Mouse (Mus musculus) gastrocnemius, adult 18-20 months (tissue): Measurements from ENCODE around the gene Nptxr. TPM values are rescaled to one million over a fixed set of nuclear protein-coding genes. Genes with fewer than 3 reads are reported as not detected.

ENCODE experiments used
- DNase-seq: peaks from one replicate; pipeline ENCODE4 v3.0.0; 2021; ENCODE audit warnings: low spot score
- total RNA-seq, 2 experiments: library from RNA; stranded (reverse); gene quantifications; 2 replicates each; pipeline ENCODE4 v1.2.3; 2021

Nptxr gene
- total RNA-seq, 2 experiments from 2014 or later, result 0.50 to 0.76 TPM

GRCm38 (mm10) chr15:79753873-79754272, 50.7 kb downstream of the Nptxr start:
- no peak for DNase-seq

- no peak for DNase-seq
These were observed 51.2 kb downstream of the Nptxr start for GRCm38 (mm10) chr15:79753420-79753752.

GRCm38 (mm10) chr15:79752742-79753419, 51.7 kb downstream of the Nptxr start:
- peak; percentile 83 for DNase-seq

- no peak for DNase-seq
These were observed 52.8 kb downstream of the Nptxr start for GRCm38 (mm10) chr15:79751772-79752171.

GRCm38 (mm10) chr15:79750266-79750665, 54.3 kb downstream of the Nptxr start:
- no peak for DNase-seq

GRCm38 (mm10) chr15:79749162-79749561, 55.4 kb downstream of the Nptxr start:
- no peak for DNase-seq

- DNase-seq, result no peak
These were observed 56.6 kb downstream of the Nptxr start for GRCm38 (mm10) chr15:79747998-79748397.

GRCm38 (mm10) chr15:79745883-79746282, 58.7 kb downstream of the Nptxr start:
- DNase-seq, result no peak

- DNase-seq, result no peak
These were observed 59.3 kb downstream of the Nptxr start for GRCm38 (mm10) chr15:79745312-79745711.

GRCm38 (mm10) chr15:79744742-79745141, 59.8 kb downstream of the Nptxr start:
- DNase-seq, result no peak

- DNase-seq, result no peak
These were observed 60.6 kb downstream of the Nptxr start for GRCm38 (mm10) chr15:79744001-79744400.

- DNase-seq, result no peak
These were observed 61.9 kb downstream of the Nptxr start for GRCm38 (mm10) chr15:79742706-79743023.

- peak; percentile 92 for DNase-seq
These were observed 62.5 kb downstream of the Nptxr start, which contains the start of gene Sun2 for GRCm38 (mm10) chr15:79741921-79742705. Gene Sun2, minus strand, starts transcription at chr15:79742536.

- peak; percentile 58 for DNase-seq
These were observed 63.2 kb downstream of the Nptxr start for GRCm38 (mm10) chr15:79741173-79741858.

- no peak for DNase-seq
These were observed 63.8 kb downstream of the Nptxr start for GRCm38 (mm10) chr15:79740739-79741138.

Other genes starting within 250 kb of the Nptxr start
- not detected for gene Dmc1, start 199.7 kb downstream of the Nptxr start, total RNA-seq
- gene Fam227a, start 145.8 kb downstream of the Nptxr start, total RNA-seq, result under 1 TPM; 0.46 to 0.69 TPM
- 10 to 100 TPM; 13.4 to 15.2 TPM for gene Cby1, start 145.6 kb downstream of the Nptxr start, total RNA-seq
- gene Tomm22, start 133.9 kb downstream of the Nptxr start, total RNA-seq, result 10 to 100 TPM; 57.0 to 60.2 TPM
- 10 to 100 TPM; 13.9 to 17.6 TPM for gene Josd1, start 116.8 kb downstream of the Nptxr start, total RNA-seq
- 10 to 100 TPM; 25.2 to 28.1 TPM for gene Gtpbp1, start 113.9 kb downstream of the Nptxr start, total RNA-seq
- gene Sun2, start 62.2 kb downstream of the Nptxr start, total RNA-seq, result 10 to 100 TPM; 79.0 to 81.8 TPM
- gene Dnal4, start 26.9 kb downstream of the Nptxr start, total RNA-seq, result 1 to 10 TPM; 5.7 to 6.5 TPM
- under 1 TPM in 1 of 2 experiments, not detected in 1; 0.55 TPM for gene Npcd, start 29.5 kb upstream of the Nptxr start, total RNA-seq
- 1 to 10 TPM; 7.0 to 7.8 TPM for gene Cbx6, start 29.9 kb upstream of the Nptxr start, total RNA-seq
- gene Apobec3, start 86.9 kb upstream of the Nptxr start, total RNA-seq, result 1 to 10 TPM; 1.6 to 2.3 TPM
- 10 to 100 TPM; 20.5 to 22.9 TPM for gene Cbx7, start 166.4 kb upstream of the Nptxr start, total RNA-seq
- gene Pdgfb, start 210.2 kb upstream of the Nptxr start, total RNA-seq, result 10 to 100 TPM; 12.9 to 22.1 TPM